Mouse (Mus musculus) right cerebral cortex, postnatal 36 days (tissue): ENCODE data around the gene Lrrc72.
"Not testable (repeated sequence)": the region's sequence is repeated elsewhere in the genome, so short reads cannot be mapped to it uniquely, and the experiment has no call there.

ENCODE experiments used
- DNase-seq, 2 experiments: peaks; one replicate each; pipeline ENCODE4 v3.0.0; 2022; ENCODE audit warnings: low spot score in 2 of 2, mixed read lengths in 1 of 2

Lrrc72 gene

DNA sequence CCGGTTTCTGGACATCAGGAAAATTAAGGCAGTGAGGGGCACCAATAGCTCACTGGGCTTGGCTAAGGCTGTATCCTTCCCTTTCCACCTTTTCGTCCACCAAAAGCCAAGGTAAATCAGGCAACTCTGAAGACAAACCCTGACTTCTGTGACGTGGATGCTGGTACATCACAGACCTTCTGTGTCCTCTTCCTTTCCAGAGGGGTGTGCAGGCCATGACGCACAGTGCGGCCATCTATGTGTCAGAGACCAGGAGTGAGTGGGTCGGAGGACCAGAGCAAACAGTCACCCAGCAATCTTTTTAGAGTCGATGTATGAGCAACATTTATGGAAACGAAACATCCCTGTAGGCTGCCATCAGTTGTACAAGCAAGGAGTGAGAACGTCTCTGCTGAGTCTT is at the start of gene Lrrc72:
TSS of gene Lrrc72 (minus strand) at position 101 of the 400 bp plus-strand sequence.
- no peak for DNase-seq

DNA sequence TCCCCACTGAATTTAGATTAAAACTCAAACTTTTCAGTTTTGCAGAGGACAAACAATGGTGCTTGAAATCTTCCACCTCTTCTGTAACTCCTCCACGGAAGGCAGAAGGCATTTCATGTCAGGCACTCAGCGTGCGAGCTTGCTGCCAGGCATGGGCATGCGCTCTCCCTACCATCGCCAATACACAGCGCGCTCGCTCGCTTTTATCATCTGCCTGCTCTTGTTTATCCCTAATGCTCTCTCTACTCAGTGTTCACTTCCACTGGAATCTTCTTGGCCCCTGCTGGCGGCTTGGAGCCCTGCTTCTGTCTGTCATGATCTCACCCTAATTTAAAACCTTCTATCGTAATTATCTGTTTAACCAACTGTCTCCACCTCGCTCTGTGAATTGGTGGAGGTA is 49.1 kb upstream of the Lrrc72 start:
- peak in 1 of 2 experiments; percentile 9 for DNase-seq

DNA sequence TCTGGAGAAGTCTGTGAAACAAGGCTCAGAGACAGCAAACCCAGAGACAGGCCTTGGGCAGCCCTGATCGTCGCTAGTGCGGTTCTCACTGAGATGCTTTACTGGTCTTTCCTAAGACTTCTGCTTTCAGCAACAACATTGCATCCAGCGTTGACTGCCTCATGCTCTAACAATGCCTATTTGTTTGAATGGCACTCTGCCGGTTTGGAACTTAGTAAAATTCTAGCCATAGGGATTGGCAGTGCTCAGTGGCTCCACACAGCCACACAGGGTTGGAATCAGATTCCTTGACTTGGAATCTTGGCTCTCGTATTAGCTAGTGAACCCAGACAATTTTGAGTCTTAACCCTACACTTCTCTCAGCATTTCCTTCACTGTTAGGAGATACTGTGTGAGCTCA is 38.1 kb upstream of the Lrrc72 start:
- no peak for DNase-seq

DNA sequence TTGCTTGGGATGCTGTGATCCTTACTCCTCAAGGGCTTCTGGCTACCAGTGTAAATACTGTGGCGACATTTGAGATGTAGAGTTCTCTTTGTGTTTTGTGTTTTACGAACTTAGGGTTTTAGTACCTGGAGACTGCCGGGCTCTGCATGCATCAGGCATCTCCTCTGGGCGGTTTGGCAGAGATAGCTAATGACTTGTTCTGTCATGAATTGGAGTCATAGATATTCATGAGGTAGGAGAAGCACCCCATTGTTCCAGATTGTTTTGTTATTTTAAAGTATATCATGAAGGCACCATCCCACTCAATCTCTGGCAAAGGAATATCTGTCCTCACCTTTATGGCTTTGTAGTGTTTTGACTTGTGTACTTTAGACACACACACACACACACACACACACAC is 37.3 kb upstream of the Lrrc72 start:
- DNase-seq: no peak

DNA sequence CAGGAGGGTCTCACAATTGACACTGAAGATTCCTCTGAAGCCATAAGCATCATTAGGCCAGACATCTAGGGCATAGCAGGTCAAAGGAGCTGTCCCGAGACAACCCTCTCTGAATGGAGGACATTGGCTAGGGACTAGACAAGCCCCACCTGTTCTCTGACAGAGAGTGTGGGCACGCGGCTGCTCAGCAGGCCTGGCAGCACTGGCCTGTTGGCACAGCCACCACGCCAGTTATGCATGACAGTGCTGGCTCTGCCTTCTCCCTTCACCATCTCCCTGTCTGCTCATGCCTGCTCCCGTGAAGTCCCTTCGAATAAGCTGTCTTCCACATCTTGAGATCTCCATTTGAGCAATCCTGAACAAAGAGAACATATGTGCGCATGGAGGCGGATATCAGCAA is 36.4 kb upstream of the Lrrc72 start:
- no peak for DNase-seq

DNA sequence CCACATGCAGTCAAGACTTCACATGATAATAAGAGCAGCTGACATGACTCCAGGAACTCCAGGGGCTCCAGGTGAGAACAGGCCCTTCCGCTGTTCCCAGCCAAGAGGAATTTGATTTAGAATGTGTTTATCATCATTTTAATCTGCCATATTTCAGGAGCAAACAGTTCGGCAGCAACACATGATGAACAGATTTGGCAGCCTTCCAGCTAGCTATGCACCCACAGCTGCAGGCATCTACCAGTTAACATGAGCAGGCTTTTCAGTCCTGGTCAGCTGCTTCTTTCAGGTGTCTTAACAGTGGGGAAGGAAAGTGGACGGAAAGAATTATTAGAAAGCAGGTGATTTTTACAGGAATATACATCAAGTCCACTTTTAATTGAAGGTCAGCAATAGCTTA is 21.6 kb upstream of the Lrrc72 start:
- DNase-seq: no peak

DNA sequence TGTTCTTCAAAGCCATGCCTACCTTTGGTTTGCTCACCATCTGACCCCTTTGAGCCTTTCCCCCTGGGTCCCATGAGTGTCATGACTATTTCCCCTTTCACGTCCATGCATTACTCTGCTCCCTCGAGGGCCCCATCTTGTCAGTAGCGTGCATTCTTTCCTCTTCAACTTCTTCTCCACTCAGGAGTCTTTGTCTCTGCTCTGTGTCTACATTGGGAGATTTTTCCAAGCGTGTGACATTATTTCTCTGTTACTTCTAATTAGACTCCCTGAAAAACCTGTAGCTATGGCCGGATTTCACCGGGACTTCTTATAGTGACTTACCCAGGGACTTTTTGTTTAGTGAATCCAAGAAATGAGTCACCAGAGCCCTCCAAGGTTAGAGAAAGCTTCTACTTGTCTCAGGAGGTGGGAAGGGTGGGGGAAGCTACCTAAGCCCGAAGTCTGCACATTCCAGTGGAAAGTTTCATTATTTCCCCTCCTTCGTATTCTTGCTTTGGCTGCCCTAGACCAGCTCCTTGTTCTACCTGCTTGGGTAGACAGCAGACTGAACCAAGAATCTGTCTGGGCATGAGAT is 14.6 kb upstream of the Lrrc72 start:
- DNase-seq: no peak

DNA sequence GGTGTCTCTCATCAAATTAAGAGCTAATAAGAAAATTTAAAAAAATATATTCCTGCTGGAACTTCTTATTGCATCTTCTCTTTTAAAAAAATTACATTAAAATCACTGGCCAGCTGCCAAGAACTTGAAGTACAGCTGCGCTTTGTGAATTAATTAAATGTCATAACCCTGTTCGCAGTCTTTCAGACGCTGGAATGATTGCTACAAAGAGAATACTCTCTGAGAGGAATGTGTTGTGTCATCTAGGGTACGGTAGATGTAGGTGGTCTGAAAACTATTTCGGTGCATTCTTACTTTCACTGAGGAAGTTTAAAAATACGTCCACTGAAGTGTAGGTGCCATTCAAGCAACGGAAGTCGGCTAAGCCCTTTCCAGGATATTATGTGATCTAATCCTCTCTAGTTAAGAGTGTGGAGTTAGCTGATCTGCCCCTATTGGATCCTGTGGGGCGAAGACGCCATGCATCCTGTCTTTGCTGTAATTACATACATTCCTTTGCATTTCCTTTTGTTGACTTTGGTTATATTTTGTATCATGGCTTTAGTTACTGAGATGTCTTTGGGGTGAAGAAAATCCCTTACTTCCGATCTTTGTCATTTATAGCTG is 9.0 kb upstream of the Lrrc72 start:
- no peak for DNase-seq

DNA sequence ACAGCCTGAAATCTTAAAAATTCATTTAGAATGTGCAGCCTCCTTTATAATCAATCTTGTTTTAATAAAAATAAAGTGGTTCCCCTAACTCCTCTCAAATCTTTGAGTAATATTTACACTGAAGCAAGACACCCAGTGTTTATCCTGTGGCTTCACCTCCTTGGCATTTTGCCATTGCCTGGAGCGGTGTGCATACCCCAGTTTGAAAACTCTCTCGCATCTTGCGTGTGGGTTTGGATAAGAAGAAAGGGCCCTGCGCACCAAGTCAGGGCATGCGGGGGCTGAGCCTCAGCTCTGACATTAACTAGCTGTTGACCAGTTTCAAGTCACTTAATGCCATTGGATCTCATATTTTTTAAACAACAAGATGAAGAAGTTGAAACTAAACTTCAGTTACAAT is 2.2 kb upstream of the Lrrc72 start:
- DNase-seq: no peak

DNA sequence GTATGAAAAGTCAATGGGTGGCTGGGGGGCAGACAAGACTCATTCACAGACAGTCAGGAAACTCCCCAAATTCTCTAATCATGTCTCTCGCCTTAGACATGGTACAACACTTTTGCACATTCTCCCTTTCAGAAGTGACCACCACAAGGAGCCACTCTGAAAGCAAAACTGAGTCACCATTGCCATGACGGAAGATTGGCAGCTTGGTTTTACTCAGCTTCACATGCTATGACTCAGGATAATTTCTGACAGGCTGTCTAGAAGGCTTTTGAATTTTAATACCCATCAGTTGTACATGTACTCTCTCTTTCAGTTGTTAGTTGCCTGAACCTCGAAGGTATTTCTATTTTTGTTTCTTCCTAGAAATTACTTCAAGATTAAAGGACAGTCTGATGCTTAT is 12.0 kb downstream of the Lrrc72 start:
- no peak for DNase-seq

DNA sequence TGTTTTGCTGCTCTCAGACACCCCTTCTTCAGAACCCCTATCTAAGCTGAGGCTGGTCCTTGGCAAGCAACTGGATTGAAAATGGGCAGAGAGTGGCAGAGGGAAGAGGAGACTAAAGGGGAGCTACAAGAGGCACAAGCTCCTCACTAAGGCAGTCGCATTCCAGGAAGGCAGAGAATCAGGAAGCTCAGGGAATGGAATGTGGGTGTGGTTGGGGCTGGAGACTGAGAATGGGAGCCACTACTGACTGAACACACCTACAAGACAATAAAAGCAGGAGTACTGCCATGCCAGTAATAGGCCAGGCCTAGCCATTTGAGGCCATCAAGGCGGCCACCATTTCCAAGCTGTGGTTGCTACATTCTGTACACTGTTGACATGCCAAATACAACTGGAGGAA is 21.8 kb downstream of the Lrrc72 start:
- no peak for DNase-seq

DNA sequence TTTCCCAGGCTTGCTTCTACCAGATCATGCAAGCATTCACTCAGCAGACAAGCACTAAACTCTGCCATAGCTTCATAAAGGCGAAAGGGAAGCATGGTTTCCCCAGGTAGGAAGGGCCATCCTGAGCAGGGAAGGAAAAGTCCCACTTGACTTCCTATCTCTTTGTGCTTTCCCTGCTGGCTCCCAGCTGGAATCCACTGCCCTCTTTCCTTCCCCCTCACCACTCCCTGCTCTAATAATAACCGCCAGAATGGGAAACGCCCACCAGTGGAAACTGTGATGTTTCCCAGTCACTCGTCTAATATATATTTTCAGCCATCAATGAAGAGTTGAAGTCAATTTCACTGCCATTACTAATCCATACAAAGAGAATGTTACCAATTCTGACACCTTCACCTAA is 28.8 kb downstream of the Lrrc72 start:
- no peak for DNase-seq

DNA sequence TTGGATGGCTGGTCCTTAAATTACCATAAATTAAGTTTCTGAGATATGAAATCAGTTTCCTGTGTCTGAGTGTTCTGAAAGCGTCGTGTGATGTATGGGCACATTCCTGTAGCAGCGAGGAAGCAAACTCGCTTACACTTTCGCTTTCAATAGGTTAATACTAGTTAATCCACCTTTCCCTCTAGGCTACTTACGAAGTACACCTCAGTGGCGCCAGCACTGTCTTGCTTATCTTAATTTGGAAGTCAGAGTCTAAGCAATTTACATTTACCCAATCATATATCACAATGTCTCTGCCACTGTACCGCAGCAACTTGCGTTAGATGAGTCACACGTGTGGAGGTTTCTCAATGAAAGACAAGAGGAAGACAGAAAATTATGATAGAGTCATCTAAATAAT is 36.3 kb downstream of the Lrrc72 start:
- no peak for DNase-seq

DNA sequence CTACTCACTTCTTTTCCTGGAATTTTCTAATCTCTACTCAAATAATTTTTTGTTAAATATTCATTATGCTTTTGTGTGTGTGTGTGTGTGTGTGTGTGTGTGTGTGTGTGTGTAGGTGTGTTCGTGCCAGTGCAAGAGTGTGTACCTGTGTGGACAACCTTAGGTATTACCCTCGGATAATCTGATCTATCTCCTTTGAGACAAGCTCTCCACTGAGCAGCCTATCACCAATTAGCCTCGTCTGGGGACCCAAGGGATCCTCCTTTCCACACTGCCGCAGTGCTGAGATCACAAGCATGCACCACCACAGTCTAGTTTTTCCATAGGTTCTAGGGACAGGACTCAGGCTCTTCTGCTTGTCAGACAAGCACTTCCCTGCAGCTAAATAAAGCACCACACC is 37.0 kb downstream of the Lrrc72 start:
- no peak for DNase-seq

DNA sequence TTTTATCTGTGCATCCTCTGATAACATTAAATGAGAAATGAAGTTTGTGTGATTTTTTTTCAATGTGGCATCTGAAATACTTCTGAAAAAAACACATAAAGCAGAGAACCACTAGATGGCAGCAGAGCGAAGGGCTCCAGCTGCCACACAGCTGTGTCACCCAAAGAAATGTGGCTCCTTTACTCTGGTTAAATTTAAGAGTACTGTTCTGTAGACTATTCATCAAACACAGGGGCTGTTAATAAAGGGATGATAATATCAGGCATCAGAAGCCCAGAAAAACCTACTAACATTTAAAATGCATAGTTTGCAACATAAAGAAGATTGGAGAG is 38.1 kb downstream of the Lrrc72 start:
- no peak for DNase-seq

DNA sequence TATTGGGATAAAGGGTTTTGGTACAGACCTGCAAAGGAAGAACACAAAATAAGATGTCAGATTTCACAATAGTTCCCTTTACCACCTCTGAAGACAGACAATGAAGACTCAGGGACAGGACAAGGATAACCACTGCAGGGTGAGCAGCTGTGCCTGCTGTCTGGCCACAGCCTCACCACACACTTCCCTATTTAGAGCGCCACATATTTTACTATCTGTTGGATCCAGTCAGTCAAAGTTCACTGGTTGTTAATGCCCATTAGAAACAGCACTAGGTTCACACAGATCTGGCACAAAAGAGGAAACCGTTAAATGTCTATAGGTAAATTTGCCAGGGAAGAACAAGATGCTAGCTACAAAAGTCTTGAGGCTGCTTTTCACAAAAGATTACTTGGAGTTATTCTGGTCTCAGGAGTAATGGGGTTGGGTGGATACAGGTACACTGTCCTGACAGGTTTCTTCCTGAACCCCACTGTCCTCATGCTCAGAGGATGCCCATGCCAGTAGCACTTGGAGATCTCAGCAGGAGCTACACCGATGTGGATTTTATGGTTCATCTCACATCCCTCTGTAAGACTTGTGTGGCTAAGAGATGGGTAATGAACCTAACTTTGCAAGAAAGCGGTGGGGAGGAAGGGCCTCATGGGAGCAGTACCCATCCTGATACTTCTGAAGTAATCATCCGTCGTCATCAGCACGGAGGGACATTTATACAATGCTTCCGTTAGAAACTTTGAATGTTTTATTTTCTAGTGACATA is 38.6 kb downstream of the Lrrc72 start:
- DNase-seq: no peak

DNA sequence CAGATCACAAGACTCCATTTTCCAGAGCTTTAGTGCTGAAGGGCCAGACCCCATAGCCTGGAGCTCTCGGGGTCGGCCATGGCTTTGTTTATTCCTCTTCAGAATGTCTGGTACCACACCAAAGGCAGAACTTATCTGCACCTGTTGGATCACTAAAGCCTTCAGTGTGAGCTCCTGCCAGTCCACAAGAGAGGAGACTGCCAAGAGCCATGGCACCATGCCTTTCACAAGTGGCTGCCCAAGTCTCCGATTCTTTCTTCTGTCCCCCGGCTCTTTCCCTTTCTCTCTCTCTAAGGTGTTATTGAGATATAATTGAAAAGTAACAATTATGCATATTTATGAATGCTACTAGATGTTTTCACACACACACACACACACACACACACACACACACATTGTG is 43.1 kb downstream of the Lrrc72 start:
- DNase-seq: no peak

DNA sequence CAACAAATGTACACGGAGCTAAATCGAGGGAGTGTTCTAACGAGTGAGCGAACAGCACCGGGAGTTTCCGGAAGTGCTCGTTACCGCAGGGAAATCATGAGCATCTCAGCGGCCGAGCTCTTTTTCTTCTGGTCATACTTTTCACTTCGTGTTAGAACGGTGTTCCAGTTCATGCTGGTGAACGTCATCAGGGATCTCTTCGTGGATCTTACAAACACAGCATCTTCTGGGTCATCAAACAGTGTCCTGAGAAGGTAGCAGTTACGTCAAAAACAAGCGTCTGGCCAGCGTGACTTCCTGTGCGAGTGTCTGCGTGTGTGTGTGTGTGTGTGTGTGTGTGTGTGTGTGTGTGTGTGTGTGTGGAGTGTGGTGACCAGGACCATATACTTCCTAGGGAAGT is 44.7 kb downstream of the Lrrc72 start:
- DNase-seq: peak; percentile 14 to 26

DNA sequence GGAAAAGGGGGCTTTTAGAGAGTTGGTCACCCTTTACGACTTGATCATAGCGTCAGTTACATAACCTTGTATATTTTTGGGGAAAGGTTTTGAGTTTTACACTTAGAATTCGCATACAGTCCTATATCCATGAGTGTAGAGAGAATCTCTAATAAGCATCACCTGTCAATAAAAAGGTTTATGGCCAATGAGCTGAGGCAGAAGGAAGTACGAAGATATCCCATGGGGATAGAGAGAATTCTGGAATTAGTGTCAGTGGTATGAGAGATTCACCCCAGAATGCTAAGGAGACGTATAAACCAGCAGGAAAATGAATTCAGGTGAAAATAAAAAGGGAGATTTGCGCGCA is 45.4 kb downstream of the Lrrc72 start:
- no peak for DNase-seq

DNA sequence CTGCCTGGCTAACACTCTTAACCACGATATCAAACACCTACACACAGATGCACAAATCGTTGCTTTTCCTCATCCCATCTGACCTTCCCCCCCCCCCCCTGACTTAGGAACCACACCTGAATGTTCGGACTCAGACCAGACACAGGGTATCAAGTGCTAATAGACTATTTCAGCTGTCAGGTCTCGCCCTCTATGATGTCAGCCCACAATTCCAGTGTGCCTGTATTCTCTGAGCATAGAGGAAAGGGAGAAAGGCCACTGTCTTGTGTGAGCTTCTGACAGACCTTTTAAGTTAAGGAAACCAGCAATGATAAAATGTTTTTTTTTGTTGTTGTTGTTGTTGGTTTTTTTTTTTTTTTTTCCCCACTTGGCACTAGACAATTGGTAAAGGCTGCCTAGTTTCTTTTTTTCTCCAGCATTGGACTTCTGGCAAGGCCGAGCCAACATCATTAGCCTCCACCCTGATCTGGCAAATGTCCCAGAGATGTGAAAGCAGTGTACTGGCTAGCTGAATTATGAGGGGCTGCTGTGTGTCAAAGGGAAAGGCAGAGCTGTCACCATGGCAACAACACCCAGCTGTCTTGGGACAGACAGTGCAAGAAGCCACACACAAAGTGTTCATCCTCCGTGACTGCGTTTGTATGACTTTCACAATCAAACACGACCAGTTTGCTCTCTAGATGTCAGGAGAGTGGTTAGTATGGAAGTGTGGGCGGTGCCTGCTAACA is 46.0 kb downstream of the Lrrc72 start:
- DNase-seq: peak in 1 of 2 experiments; percentile 36

DNA sequence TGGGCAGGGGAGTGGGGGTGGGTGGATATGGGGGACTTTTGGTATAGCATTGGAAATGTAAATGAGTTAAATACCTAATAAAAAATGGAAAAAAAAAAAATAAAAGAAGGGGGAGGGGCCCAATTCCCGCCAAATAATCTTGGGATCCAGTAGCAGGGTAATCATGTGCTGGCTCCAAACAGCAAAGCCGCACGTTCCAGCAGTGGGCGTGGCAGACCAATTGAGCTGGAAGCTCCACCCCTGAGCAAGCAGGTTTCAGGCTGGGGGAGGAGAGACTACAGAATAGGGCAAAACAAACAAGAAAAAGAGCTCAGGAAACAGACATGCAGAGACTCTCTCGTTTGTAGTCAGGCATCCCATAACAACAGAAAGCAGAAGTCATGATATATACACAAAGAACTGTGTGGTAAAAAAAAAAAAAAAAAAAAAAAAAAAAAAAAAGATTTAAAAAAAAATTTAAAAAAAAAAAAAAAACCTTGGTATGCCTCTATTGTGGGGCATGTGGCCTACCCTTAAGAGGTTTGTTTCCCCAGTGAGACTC is 47.5 kb downstream of the Lrrc72 start:
- not testable (repeated sequence) for DNase-seq

DNA sequence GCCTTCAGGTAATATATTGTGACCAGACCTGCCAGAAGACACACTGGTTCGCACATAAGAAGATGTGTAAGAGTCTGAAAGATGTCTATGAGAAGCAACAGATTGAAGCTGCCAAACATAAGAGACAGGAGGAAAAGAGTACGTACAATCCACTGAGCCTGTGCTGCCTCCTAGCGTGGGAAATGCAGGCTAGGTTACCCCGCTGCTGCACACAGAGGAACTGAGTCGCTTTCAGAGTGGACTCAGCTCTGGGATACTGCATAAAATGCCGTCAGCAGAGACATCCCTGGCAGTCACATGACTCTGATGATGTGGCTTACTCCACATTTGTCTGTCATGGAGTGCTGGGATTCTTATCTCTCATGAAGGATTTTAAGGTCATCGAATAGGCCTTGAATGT is 58.2 kb downstream of the Lrrc72 start:
- DNase-seq: no peak

DNA sequence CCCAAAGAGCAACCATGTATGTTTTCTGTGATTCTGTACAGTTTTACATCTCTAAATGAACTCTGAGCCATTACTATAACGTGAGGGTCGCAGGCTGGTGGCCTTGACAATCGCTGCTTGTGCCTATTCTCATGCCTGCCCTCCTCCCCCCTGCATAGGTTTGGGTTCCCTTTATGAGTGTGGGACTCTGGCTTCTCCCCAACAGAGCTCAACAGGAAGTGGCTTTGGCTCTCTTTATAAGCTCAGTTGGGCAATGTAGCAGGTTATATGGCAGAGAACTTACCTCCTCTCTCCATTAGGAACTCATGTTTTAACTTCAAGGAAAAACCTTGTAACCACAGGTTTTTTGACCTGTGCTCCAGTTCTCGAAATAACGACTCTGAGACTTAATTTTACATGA is 62.9 kb downstream of the Lrrc72 start:
- no peak for DNase-seq
